Mouse (Mus musculus): ENCODE results near the gene Foxf1. TPM values are rescaled to one million over a fixed set of nuclear protein-coding genes. Genes with fewer than 3 reads are reported as not detected.

The Foxf1 gene
- polyA plus RNA-seq, 1 experiment from 2014 or later: 0.16 TPM

- DNase-seq (ENCODE audit: low spot score): peak; percentile 95
These were observed 29.1 kb downstream of the Foxf1 start for GRCm38 (mm10) chr8:121113261-121113660.

GRCm38 (mm10) chr8:121115136-121115535, 30.9 kb downstream of the Foxf1 start:
- DNase-seq (ENCODE audit: low spot score): no peak

- DNase-seq (ENCODE audit: low spot score): peak; percentile 74
These were observed 31.8 kb downstream of the Foxf1 start, which contains the start of gene Foxc2 for GRCm38 (mm10) chr8:121115948-121116347. Gene Foxc2, plus strand, starts transcription at chr8:121116171.

- DNase-seq (ENCODE audit: low spot score): no peak
These were observed 32.5 kb downstream of the Foxf1 start for GRCm38 (mm10) chr8:121116591-121117185.

GRCm38 (mm10) chr8:121117186-121117651, 33.0 kb downstream of the Foxf1 start:
- no peak for DNase-seq (ENCODE audit: low spot score)

GRCm38 (mm10) chr8:121117906-121118305, 33.7 kb downstream of the Foxf1 start:
- no peak for DNase-seq (ENCODE audit: low spot score)

GRCm38 (mm10) chr8:121118634-121119420, 34.6 kb downstream of the Foxf1 start:
- DNase-seq (ENCODE audit: low spot score): no peak

GRCm38 (mm10) chr8:121119635-121120455, 35.7 kb downstream of the Foxf1 start:
- DNase-seq (ENCODE audit: low spot score): no peak

- DNase-seq (ENCODE audit: low spot score): no peak
These were observed 36.6 kb downstream of the Foxf1 start for GRCm38 (mm10) chr8:121120456-121121419.

GRCm38 (mm10) chr8:121121704-121122103, 37.5 kb downstream of the Foxf1 start:
- no peak for DNase-seq (ENCODE audit: low spot score)

GRCm38 (mm10) chr8:121122368-121122767, 38.2 kb downstream of the Foxf1 start:
- no peak for DNase-seq (ENCODE audit: low spot score)

- no peak for DNase-seq (ENCODE audit: low spot score)
These were observed 38.9 kb downstream of the Foxf1 start for GRCm38 (mm10) chr8:121123113-121123512.

- no peak for DNase-seq (ENCODE audit: low spot score)
These were observed 40.5 kb downstream of the Foxf1 start for GRCm38 (mm10) chr8:121124547-121125239.

- peak; percentile 37 for DNase-seq (ENCODE audit: low spot score)
These were observed 41.2 kb downstream of the Foxf1 start for GRCm38 (mm10) chr8:121125311-121125876.

- DNase-seq (ENCODE audit: low spot score): no peak
These were observed 42.0 kb downstream of the Foxf1 start for GRCm38 (mm10) chr8:121126191-121126590.

GRCm38 (mm10) chr8:121126694-121127093, 42.5 kb downstream of the Foxf1 start:
- DNase-seq (ENCODE audit: low spot score): no peak

GRCm38 (mm10) chr8:121127291-121127701, 43.1 kb downstream of the Foxf1 start:
- DNase-seq (ENCODE audit: low spot score): no peak

- no peak for DNase-seq (ENCODE audit: low spot score)
These were observed 43.7 kb downstream of the Foxf1 start, which contains the start of gene Foxl1 for GRCm38 (mm10) chr8:121127756-121128375. Gene Foxl1, plus strand, starts transcription at chr8:121127940.

All from thymus, postnatal 0 days (tissue).